Mouse (Mus musculus): ENCODE data around the gene Gm34653. TPM values are rescaled to one million over a fixed set of nuclear protein-coding genes. Genes with fewer than 3 reads are reported as not detected.

Gene Gm34653
- total RNA-seq, 1 experiment from 2014 or later = not detected

Other genes with a start within 250 kb of the Gm34653 start
- gene Gapvd1, start 77.8 kb upstream of the Gm34653 start, total RNA-seq (2021) = 63.4 and 81.0 TPM in 2 replicates
- 414 and 491 TPM in 2 replicates for gene Hspa5, start 61.0 kb upstream of the Gm34653 start, total RNA-seq (2021)
- 22.6 and 30.6 TPM in 2 replicates for gene Rabepk, start 33.1 kb upstream of the Gm34653 start, total RNA-seq (2021)
- 60.6 and 69.1 TPM in 2 replicates for gene Fbxw2, start 6.7 kb upstream of the Gm34653 start, total RNA-seq (2021)
- gene Cutal, start 41.4 kb downstream of the Gm34653 start, total RNA-seq (2021) = 0.43 and 0.49 TPM in 2 replicates
- 41.8 and 43.7 TPM in 2 replicates for gene Psmd5, start 42.0 kb downstream of the Gm34653 start, total RNA-seq (2021)
- gene Phf19, start 81.0 kb downstream of the Gm34653 start, total RNA-seq (2021) = 5.1 and 6.5 TPM in 2 replicates
- 1.9 and 3.0 TPM in 2 replicates for gene Traf1, start 128.8 kb downstream of the Gm34653 start, total RNA-seq (2021)
- gene Hc, start 228.4 kb downstream of the Gm34653 start, total RNA-seq (2021) = 3.1 TPM in 1 of 2 replicates, not detected in the other

Data from adrenal gland, postnatal 25 days (tissue).